Mouse (Mus musculus) testis, adult 2 months (tissue): ENCODE data around the gene Tpm1.

Experiments
- CTCF ChIP-seq: fragments of 200-500 bp; IDR thresholded peaks from 2 replicates; pipeline ENCODE4 v1.5.1; 2012; ENCODE audit warnings: low read depth, mild to moderate bottlenecking, inconsistent platforms, low read length, moderate library complexity; ENCODE audit not compliant: control insufficient read depth, insufficient read depth, insufficient replicate concordance
- POLR2A ChIP-seq: fragments of 200-500 bp; IDR thresholded peaks from 2 replicates; pipeline ENCODE4 v1.6.1; 2012; ENCODE audit warnings: low read depth, mild to moderate bottlenecking, inconsistent platforms, low read length, moderate library complexity; ENCODE audit not compliant: control insufficient read depth

DNA sequence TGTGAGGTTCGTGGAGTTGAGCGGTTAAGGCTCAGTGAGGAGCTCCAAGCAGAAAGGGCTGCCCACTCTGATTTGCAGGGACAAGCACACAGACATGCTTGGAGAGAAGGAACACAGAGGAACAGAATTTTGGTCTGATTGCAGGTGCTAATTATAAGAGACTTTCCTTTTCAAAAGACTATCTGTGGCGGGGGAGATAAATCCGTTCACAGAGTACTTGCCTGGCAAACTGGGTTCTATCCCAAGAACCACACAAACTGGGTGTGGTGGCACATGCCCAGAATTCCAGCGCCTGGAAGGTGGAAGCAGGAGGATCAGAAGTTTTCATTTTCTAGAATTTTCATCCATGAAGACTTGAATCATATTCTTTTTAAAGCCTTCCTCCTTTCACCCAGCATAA is 72.1 kb downstream of the Tpm1 start:
- TF ChIP-seq CTCF (no peak), POLR2A (no peak)
